Mouse (Mus musculus): ENCODE data around the gene Gm2174. TPM values are rescaled to one million over a fixed set of nuclear protein-coding genes. Genes with fewer than 3 reads are reported as not detected.

Gene Gm2174
- total RNA-seq, 2 experiments from 2014 or later = not detected

DNA sequence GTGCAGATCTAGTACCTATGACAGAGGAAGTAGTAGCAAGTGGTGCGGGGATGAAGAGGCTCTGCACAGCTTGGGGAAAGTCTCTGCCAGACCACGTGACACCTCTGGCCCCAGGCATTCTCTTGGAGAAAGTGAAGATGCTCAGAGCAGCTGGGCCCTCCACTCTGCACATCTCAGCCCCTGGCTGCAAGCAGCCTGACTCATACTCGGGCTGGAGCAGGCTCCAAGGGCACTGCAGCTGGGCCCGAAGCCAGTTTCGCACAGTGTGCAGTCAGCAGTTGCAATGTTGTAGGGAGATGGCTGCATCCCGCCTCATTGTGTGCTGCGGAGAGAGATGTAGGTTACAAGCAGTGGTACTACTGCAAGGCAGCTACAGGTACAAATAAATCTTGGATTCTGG is 49.5 kb downstream of the Gm2174 start:
- DNase-seq = peak; percentile 65

Other genes with a start within 250 kb of the Gm2174 start
- gene Gm773, start 235.1 kb upstream of the Gm2174 start, total RNA-seq (2021) = not detected
- gene Zfp449, start 101.6 kb upstream of the Gm2174 start, total RNA-seq (2021) = 1 to 10 TPM; 3.5 to 4.4 TPM
- 1 to 10 TPM; 1.2 to 1.8 TPM for gene Smim10l2a, start 73.4 kb upstream of the Gm2174 start, total RNA-seq (2021)
- 10 to 100 TPM; 22.7 to 27.8 TPM for gene Ints6l, start 6.9 kb downstream of the Gm2174 start, total RNA-seq (2021)
- not detected for gene Gm10477, start 76.8 kb downstream of the Gm2174 start, total RNA-seq (2021)
- gene Gm648, start 101.6 kb downstream of the Gm2174 start, total RNA-seq (2021) = not detected
- 10 to 100 TPM; 24.2 to 26.9 TPM for gene Mmgt1, start 150.1 kb downstream of the Gm2174 start, total RNA-seq (2021)
- gene Slc9a6, start 161.8 kb downstream of the Gm2174 start, total RNA-seq (2021) = 10 to 100 TPM; 22.3 to 22.5 TPM

Measured in adrenal gland, postnatal 10 days (tissue).